Mouse (Mus musculus): ENCODE data around the gene Foxd1. TPM values are rescaled to one million over a fixed set of nuclear protein-coding genes. Genes with fewer than 3 reads are reported as not detected.

The Foxd1 gene
- polyA plus RNA-seq, 2 experiments, result under 0.01 TPM; not detected in 1

DNA sequence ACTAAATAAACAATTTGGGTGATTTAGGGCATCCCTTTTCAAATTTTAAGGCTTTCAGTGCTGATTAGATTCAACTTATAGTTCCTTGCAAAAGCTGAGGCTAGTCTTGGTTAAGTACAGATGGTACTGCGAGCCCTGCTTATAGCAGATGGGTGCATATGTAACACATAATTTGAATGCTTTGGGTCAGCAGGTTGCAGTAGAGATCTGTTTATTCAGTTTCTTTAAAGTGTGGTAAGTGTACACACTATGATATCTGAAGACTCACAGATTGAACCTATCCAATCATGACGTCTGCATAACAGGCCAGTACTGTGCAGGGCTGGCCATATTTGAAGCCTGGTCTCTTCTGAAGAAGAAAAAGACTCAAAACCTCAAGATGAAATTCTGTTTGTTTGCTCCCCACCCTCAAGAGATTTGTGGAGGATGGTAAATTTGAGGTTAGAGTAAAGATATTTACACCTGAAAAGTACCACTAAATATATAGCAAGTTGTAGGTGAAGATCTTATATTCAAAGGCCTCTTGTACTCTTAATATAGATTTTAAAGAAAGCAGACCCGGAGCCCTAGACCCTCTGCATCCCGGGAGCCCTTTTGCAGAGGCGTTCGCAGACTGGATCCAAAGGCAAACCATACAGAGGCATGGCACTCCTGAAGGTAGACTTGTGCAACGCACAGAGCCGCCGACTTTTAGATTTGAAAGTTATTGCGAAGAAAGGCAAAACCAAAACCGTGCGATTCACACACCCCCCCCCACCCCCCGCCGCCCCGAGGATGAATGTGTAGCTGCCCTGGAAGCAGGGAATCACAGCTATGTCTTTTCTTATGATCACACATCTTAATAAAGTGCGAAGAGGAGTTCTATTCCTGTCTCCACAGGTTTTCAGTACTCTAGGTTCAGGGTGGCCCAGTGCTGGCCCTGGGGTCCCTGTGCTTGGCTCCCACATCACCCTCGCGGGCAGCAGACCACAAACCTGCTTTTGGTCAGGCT lies 3.7 kb downstream of the Foxd1 start:
- Histone ChIP-seq H3K4me3 (ENCODE audit: insufficient read depth in 1 of 2, low read depth in 2 of 2, low read length in 2 of 2) (no peak overlapping the region), H3K27ac (no peak overlapping the region), H3K36me3 (replicated peaks; ENCODE audit: control insufficient read depth, insufficient read depth, low read depth) (no peaks in the 10 kb centered on the region), H3K4me1 (replicated peaks; ENCODE audit: control insufficient read depth in 2 of 2, insufficient read depth in 2 of 2, low read length in 1 of 2) (no peaks in the 10 kb centered on the region), H3K27me3 (ENCODE audit: control insufficient read depth, insufficient read depth, low read length) (peaks cover 90% of the 10 kb centered on the region), H3K9me3 (ENCODE audit: control insufficient read depth, low read length) (no peaks in the 10 kb centered on the region), H3K4me2 (ENCODE audit: low read depth) (no peak overlapping the region), H3K9ac (replicated peaks) (no peak overlapping the region)
- ATAC-seq (ENCODE audit: insufficient read depth) (no peak), DNase-seq (ENCODE audit: low read depth in 3 of 3, low spot score in 3 of 3) (no peak)
- no peak for TF ChIP-seq CTCF (IDR thresholded peaks at IDR 0.05; ENCODE audit: low read depth)
- TF ChIP-seq EP300 (IDR thresholded peaks at IDR 0.05; ENCODE audit: low read depth), result no peak
- 2% methylated on average over 18 of the region's 18 CpGs for WGBS (ENCODE audit: insufficient replicate concordance)

- Histone ChIP-seq H3K36me3 (replicated peaks; ENCODE audit: control insufficient read depth, insufficient read depth, low read depth) (no peaks in the 10 kb centered on the region), H3K4me2 (ENCODE audit: low read depth) (no peak overlapping the region), H3K9ac (replicated peaks) (no peak overlapping the region), H3K4me1 (replicated peaks; ENCODE audit: control insufficient read depth in 2 of 2, insufficient read depth in 2 of 2, low read length in 1 of 2) (no peaks in the 10 kb centered on the region), H3K27me3 (ENCODE audit: control insufficient read depth, insufficient read depth, low read length) (peaks cover 91% of the 10 kb centered on the region), H3K4me3 (ENCODE audit: insufficient read depth in 1 of 2, low read depth in 2 of 2, low read length in 2 of 2) (no peak overlapping the region), H3K27ac (no peak overlapping the region), H3K9me3 (ENCODE audit: control insufficient read depth, low read length) (no peaks in the 10 kb centered on the region)
- ATAC-seq (ENCODE audit: insufficient read depth) (no peak), DNase-seq (ENCODE audit: low read depth in 3 of 3, low spot score in 3 of 3) (no peak)
- TF ChIP-seq CTCF (IDR thresholded peaks at IDR 0.05; ENCODE audit: low read depth) (no peak), EP300 (IDR thresholded peaks at IDR 0.05; ENCODE audit: low read depth) (no peak)
- 3% methylated on average over 23 of the region's 23 CpGs for WGBS (ENCODE audit: insufficient replicate concordance)
Observed at GRCm38 (mm10) chr13:98358424-98359181, 4.6 kb downstream of the Foxd1 start.

DNA sequence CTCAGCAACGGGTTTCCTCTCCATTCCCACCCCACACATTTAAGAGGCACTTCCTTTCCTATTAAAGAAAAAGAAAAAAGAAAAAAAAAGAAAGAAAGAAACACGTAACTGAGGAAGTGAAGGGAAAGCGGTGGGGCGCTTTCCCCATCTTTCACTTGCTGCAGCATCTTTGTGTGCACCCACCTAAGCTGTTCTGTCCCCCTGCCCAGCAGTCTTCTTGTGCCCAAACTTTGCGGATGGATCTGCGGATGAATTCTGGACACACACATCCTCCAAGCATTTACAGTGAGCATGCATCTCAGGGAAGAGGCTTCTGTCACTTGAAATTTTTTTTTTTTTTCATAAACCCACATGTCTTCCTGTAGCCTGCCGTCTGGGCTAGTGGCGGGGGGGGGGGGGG lies 5.3 kb downstream of the Foxd1 start:
- 2% methylated on average over 6 of the region's 8 CpGs for WGBS (ENCODE audit: insufficient replicate concordance)
- Histone ChIP-seq H3K9ac (replicated peaks) (no peak overlapping the region), H3K4me2 (ENCODE audit: low read depth) (no peak overlapping the region), H3K4me3 (ENCODE audit: insufficient read depth in 1 of 2, low read depth in 2 of 2, low read length in 2 of 2) (no peak overlapping the region), H3K27me3 (ENCODE audit: control insufficient read depth, insufficient read depth, low read length) (peaks cover 89% of the 10 kb centered on the region), H3K9me3 (ENCODE audit: control insufficient read depth, low read length) (no peaks in the 10 kb centered on the region), H3K27ac (no peak overlapping the region), H3K4me1 (replicated peaks; ENCODE audit: control insufficient read depth in 2 of 2, insufficient read depth in 2 of 2, low read length in 1 of 2) (no peaks in the 10 kb centered on the region), H3K36me3 (replicated peaks; ENCODE audit: control insufficient read depth, insufficient read depth, low read depth) (no peaks in the 10 kb centered on the region)
- TF ChIP-seq CTCF (IDR thresholded peaks at IDR 0.05; ENCODE audit: low read depth), result no peak
- no peak for TF ChIP-seq EP300 (IDR thresholded peaks at IDR 0.05; ENCODE audit: low read depth)
- ATAC-seq (ENCODE audit: insufficient read depth) (no peak), DNase-seq (ENCODE audit: low read depth in 3 of 3, low spot score in 3 of 3) (no peak)

DNA sequence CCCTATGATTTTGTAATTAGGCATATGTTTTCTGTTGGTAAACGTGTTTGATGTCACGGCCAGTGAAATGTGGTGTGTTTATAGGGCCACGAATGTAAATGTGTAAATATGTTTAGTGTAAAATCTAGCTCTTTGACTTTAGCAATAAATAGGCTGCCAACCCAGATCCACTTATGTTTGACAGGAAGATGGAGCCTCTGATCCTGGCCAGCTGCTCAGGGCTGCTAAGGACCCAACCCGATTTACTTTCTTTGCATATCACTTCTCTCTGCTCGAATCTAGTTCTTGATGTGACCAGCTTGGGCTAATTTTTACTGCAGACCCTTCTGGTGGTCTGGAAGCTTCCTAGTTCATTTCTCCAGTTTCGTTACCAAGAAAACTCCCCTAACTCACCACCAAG lies 6.3 kb downstream of the Foxd1 start:
- Histone ChIP-seq H3K4me3 (ENCODE audit: insufficient read depth in 1 of 2, low read depth in 2 of 2, low read length in 2 of 2) (no peak overlapping the region), H3K27ac (no peak overlapping the region), H3K9ac (replicated peaks) (no peak overlapping the region), H3K36me3 (replicated peaks; ENCODE audit: control insufficient read depth, insufficient read depth, low read depth) (no peaks in the 10 kb centered on the region), H3K4me1 (replicated peaks; ENCODE audit: control insufficient read depth in 2 of 2, insufficient read depth in 2 of 2, low read length in 1 of 2) (no peaks in the 10 kb centered on the region), H3K27me3 (ENCODE audit: control insufficient read depth, insufficient read depth, low read length) (peaks cover 88% of the 10 kb centered on the region), H3K4me2 (ENCODE audit: low read depth) (no peak overlapping the region), H3K9me3 (ENCODE audit: control insufficient read depth, low read length) (no peaks in the 10 kb centered on the region)
- no peak for DNase-seq (ENCODE audit: low read depth in 3 of 3, low spot score in 3 of 3)
- TF ChIP-seq CTCF (IDR thresholded peaks at IDR 0.05; ENCODE audit: low read depth) (no peak), EP300 (IDR thresholded peaks at IDR 0.05; ENCODE audit: low read depth) (no peak)
- ATAC-seq (ENCODE audit: insufficient read depth), result no peak
- 4% methylated on average over 6 of the region's 6 CpGs for WGBS (ENCODE audit: insufficient replicate concordance)

- TF ChIP-seq EP300 (IDR thresholded peaks at IDR 0.05; ENCODE audit: low read depth) (no peak), CTCF (IDR thresholded peaks at IDR 0.05; ENCODE audit: low read depth) (no peak)
- 3% methylated on average over 5 of the region's 5 CpGs for WGBS (ENCODE audit: insufficient replicate concordance)
- H3K27ac ChIP-seq, result no peak overlapping the region
- DNase-seq (ENCODE audit: low read depth in 3 of 3, low spot score in 3 of 3) (no peak), ATAC-seq (ENCODE audit: insufficient read depth) (no peak)
- H3K4me1 ChIP-seq (replicated peaks; ENCODE audit: control insufficient read depth in 2 of 2, insufficient read depth in 2 of 2, low read length in 1 of 2), result no peaks in the 10 kb centered on the region
- H3K27me3 ChIP-seq (ENCODE audit: control insufficient read depth, insufficient read depth, low read length), result peaks cover 87% of the 10 kb centered on the region
- H3K9me3 ChIP-seq (ENCODE audit: control insufficient read depth, low read length), result no peaks in the 10 kb centered on the region
- no peak overlapping the region for H3K9ac ChIP-seq (replicated peaks)
- no peaks in the 10 kb centered on the region for H3K36me3 ChIP-seq (replicated peaks; ENCODE audit: control insufficient read depth, insufficient read depth, low read depth)
- H3K4me3 ChIP-seq (ENCODE audit: insufficient read depth in 1 of 2, low read depth in 2 of 2, low read length in 2 of 2), result no peak overlapping the region
- no peak overlapping the region for H3K4me2 ChIP-seq (ENCODE audit: low read depth)
Observed at GRCm38 (mm10) chr13:98361161-98361560, 7.1 kb downstream of the Foxd1 start.

Measured in liver, embryonic 14.5 days (tissue).